Mouse (Mus musculus): ENCODE measurements around the gene Olfr1051. TPM values are rescaled to one million over a fixed set of nuclear protein-coding genes. Genes with fewer than 3 reads are reported as not detected.
"Not testable (repeated sequence)": the region's sequence is repeated elsewhere in the genome, so short reads cannot be mapped to it uniquely, and the experiment has no call there.

The Olfr1051 gene
- not detected in 2 replicates for polyA plus RNA-seq (2015; fragmentation: Nextera tagmentation; extraction: Ambion mirVana)

DNA sequence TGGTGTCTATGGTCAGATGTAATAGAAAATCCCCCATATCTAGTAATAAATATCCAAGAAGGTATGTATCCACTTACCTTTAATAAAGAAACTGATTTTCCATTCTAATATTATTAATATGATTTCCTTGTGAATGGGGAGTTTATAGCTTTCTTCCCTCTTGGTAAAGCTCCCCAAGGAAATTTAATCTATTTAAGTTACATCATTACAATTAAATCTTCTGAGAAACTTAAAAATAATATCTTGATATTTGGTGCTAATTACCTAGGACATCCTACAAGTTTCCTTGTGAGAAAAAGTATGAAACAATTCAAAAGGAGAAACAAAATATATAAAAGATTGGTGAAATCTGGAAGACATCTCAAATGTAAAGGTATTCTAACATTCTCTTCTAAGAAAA lies at the start of gene Olfr1051:
TSS of gene Olfr1051 (minus strand) at position 101 of the 400 bp plus-strand sequence.
- not testable (repeated sequence) for H3K9me3 ChIP-seq (replicated peaks; ENCODE audit: control insufficient read depth, low read length); H3K9ac ChIP-seq (ENCODE audit: low read depth, low read length); H3K4me2 ChIP-seq (ENCODE audit: low read depth, low read length); H3K27ac ChIP-seq (ENCODE audit: low read length); ATAC-seq (ENCODE audit: low read depth); H3K36me3 ChIP-seq (ENCODE audit: control insufficient read depth, insufficient read depth); H3K4me1 ChIP-seq (ENCODE audit: control insufficient read depth, low read depth, low read length); H3K4me3 ChIP-seq (ENCODE audit: low read depth, low read length); H3K27me3 ChIP-seq (ENCODE audit: control insufficient read depth, insufficient read depth, low read depth, low read length)

GRCm38 (mm10) chr2:86315184-86315583 lies 36.3 kb upstream of the Olfr1051 start, which contains the start of gene Olfr1053:
Gene Olfr1053 (minus strand): TSS chr2:86315284.
- no peak for ATAC-seq (ENCODE audit: low read depth)

GRCm38 (mm10) chr2:86292155-86292554 lies 13.3 kb upstream of the Olfr1051 start, which contains the start of gene Olfr1052:
Gene Olfr1052 (plus strand): TSS chr2:86292455.
- Histone ChIP-seq H3K27me3 (ENCODE audit: control insufficient read depth, insufficient read depth, low read depth, low read length) (no peaks in the 10 kb centered on the region), H3K4me1 (ENCODE audit: control insufficient read depth, low read depth, low read length) (no peaks in the 10 kb centered on the region), H3K27ac (ENCODE audit: low read length) (no peak within 1 kb of the TSS), H3K9ac (ENCODE audit: low read depth, low read length) (no peak within 1 kb of the TSS), H3K36me3 (ENCODE audit: control insufficient read depth, insufficient read depth) (no peaks in the 10 kb centered on the region), H3K9me3 (replicated peaks; ENCODE audit: control insufficient read depth, low read length) (no peaks in the 10 kb centered on the region), H3K4me3 (ENCODE audit: low read depth, low read length) (no peak within 1 kb of the TSS), H3K4me2 (ENCODE audit: low read depth, low read length) (no peak within 1 kb of the TSS)
- no peak for ATAC-seq (ENCODE audit: low read depth)

More at GRCm38 (mm10) chr2:86315184-86315583, 36.3 kb upstream of the Olfr1051 start, which contains the start of gene Olfr1053:
- no peak within 1 kb of the TSS for H3K4me2 ChIP-seq (ENCODE audit: low read depth, low read length)
- no peak within 1 kb of the TSS for H3K4me3 ChIP-seq (ENCODE audit: low read depth, low read length)
- H3K9me3 ChIP-seq (replicated peaks; ENCODE audit: control insufficient read depth, low read length), result no peaks in the 10 kb centered on the region
- no peak within 1 kb of the TSS for H3K27ac ChIP-seq (ENCODE audit: low read length)
- no peaks in the 10 kb centered on the region for H3K36me3 ChIP-seq (ENCODE audit: control insufficient read depth, insufficient read depth)
- 42% methylated on average over 3 of the region's 3 CpGs for WGBS (ENCODE audit: insufficient replicate concordance)
- H3K27me3 ChIP-seq (ENCODE audit: control insufficient read depth, insufficient read depth, low read depth, low read length), result no peaks in the 10 kb centered on the region
- H3K9ac ChIP-seq (ENCODE audit: low read depth, low read length), result no peak within 1 kb of the TSS
- H3K4me1 ChIP-seq (ENCODE audit: control insufficient read depth, low read depth, low read length), result no peaks in the 10 kb centered on the region

DNA sequence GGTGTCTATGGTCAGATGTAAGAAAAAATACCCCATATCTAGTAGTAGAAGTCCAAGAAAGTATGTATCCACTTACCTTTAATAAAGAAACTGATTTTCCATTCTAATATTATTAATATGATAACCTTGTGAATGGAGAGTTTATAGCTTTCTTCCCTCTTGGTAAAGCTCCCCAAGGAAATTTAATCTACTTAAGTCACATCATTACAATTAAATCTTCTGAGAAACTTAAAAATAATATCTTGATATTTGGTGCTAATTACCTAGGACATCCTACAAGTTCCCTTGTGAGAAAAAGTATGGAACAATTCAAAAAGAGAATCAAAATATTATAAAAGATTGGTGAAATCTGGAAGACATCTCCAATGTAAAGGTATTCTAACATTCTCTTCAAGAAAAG lies 20.7 kb downstream of the Olfr1051 start, which contains the start of gene Olfr1049:
TSS of gene Olfr1049 (minus strand) at position 101 of the 400 bp plus-strand sequence.
- ATAC-seq (ENCODE audit: low read depth); H3K36me3 ChIP-seq (ENCODE audit: control insufficient read depth, insufficient read depth); H3K4me2 ChIP-seq (ENCODE audit: low read depth, low read length); H3K4me1 ChIP-seq (ENCODE audit: control insufficient read depth, low read depth, low read length); H3K27me3 ChIP-seq (ENCODE audit: control insufficient read depth, insufficient read depth, low read depth, low read length); H3K27ac ChIP-seq (ENCODE audit: low read length); H3K9ac ChIP-seq (ENCODE audit: low read depth, low read length); H3K9me3 ChIP-seq (replicated peaks; ENCODE audit: control insufficient read depth, low read length); H3K4me3 ChIP-seq (ENCODE audit: low read depth, low read length): not testable (repeated sequence)

GRCm38 (mm10) chr2:86240189-86240588 lies 38.7 kb downstream of the Olfr1051 start, which contains the start of gene Olfr1048:
Gene Olfr1048 (minus strand): TSS chr2:86240289.
- H3K4me3 ChIP-seq (ENCODE audit: low read depth, low read length), result no peak within 1 kb of the TSS
- H3K4me2 ChIP-seq (ENCODE audit: low read depth, low read length), result no peak within 1 kb of the TSS
- H3K9ac ChIP-seq (ENCODE audit: low read depth, low read length), result no peak within 1 kb of the TSS
- no peaks in the 10 kb centered on the region for H3K36me3 ChIP-seq (ENCODE audit: control insufficient read depth, insufficient read depth)
- H3K27me3 ChIP-seq (ENCODE audit: control insufficient read depth, insufficient read depth, low read depth, low read length), result no peaks in the 10 kb centered on the region
- ATAC-seq (ENCODE audit: low read depth), result no peak
- no peak within 1 kb of the TSS for H3K27ac ChIP-seq (ENCODE audit: low read length)
- H3K4me1 ChIP-seq (ENCODE audit: control insufficient read depth, low read depth, low read length), result no peaks in the 10 kb centered on the region
- no peaks in the 10 kb centered on the region; the same call in 1 of the 2 replicates for H3K9me3 ChIP-seq (replicated peaks; ENCODE audit: control insufficient read depth, low read length)

- ATAC-seq (ENCODE audit: low read depth), result no peak
- H3K27ac ChIP-seq (ENCODE audit: low read length), result no peak within 1 kb of the TSS
- H3K9ac ChIP-seq (ENCODE audit: low read depth, low read length), result no peak within 1 kb of the TSS
- WGBS (ENCODE audit: insufficient replicate concordance), result 56% methylated on average over 1 of the region's 1 CpGs
- H3K4me1 ChIP-seq (ENCODE audit: control insufficient read depth, low read depth, low read length), result no peaks in the 10 kb centered on the region
- no peak within 1 kb of the TSS for H3K4me2 ChIP-seq (ENCODE audit: low read depth, low read length)
- no peaks in the 10 kb centered on the region; the same call in 1 of the 2 replicates for H3K9me3 ChIP-seq (replicated peaks; ENCODE audit: control insufficient read depth, low read length)
- H3K36me3 ChIP-seq (ENCODE audit: control insufficient read depth, insufficient read depth), result no peaks in the 10 kb centered on the region
- H3K4me3 ChIP-seq (ENCODE audit: low read depth, low read length), result no peak within 1 kb of the TSS
- no peaks in the 10 kb centered on the region for H3K27me3 ChIP-seq (ENCODE audit: control insufficient read depth, insufficient read depth, low read depth, low read length)
Observed at GRCm38 (mm10) chr2:86231301-86231700, 47.6 kb downstream of the Olfr1051 start, which contains the start of gene Olfr1047. Gene Olfr1047 (minus strand): TSS chr2:86231401.

Other genes starting within 250 kb of the Olfr1051 start
- gene Olfr1034, start 233.2 kb downstream of the Olfr1051 start, polyA plus RNA-seq (2015; fragmentation: Nextera tagmentation; extraction: Ambion mirVana), result 0.05 and 0.06 TPM in 2 replicates
- not detected in 2 replicates for gene Olfr1036, start 205.1 kb downstream of the Olfr1051 start, polyA plus RNA-seq (2015; fragmentation: Nextera tagmentation; extraction: Ambion mirVana)
- gene Olfr1037, start 191.7 kb downstream of the Olfr1051 start, polyA plus RNA-seq (2015; fragmentation: Nextera tagmentation; extraction: Ambion mirVana), result not detected in 2 replicates
- gene Olfr1039, start 143.2 kb downstream of the Olfr1051 start, polyA plus RNA-seq (2015; fragmentation: Nextera tagmentation; extraction: Ambion mirVana), result not detected in 2 replicates
- gene Olfr1040, start 132.4 kb downstream of the Olfr1051 start, polyA plus RNA-seq (2015; fragmentation: Nextera tagmentation; extraction: Ambion mirVana), result not detected in 2 replicates
- gene Olfr1042, start 117.2 kb downstream of the Olfr1051 start, polyA plus RNA-seq (2015; fragmentation: Nextera tagmentation; extraction: Ambion mirVana), result not detected in 2 replicates
- gene Olfr1043, start 111.6 kb downstream of the Olfr1051 start, polyA plus RNA-seq (2015; fragmentation: Nextera tagmentation; extraction: Ambion mirVana), result not detected in 2 replicates
- not detected in 2 replicates for gene Olfr1044, start 101.3 kb downstream of the Olfr1051 start, polyA plus RNA-seq (2015; fragmentation: Nextera tagmentation; extraction: Ambion mirVana)
- gene Olfr52, start 93.4 kb downstream of the Olfr1051 start, polyA plus RNA-seq (2015; fragmentation: Nextera tagmentation; extraction: Ambion mirVana), result not detected in 2 replicates
- not detected in 2 replicates for gene Olfr1045, start 76.1 kb downstream of the Olfr1051 start, polyA plus RNA-seq (2015; fragmentation: Nextera tagmentation; extraction: Ambion mirVana)
- not detected in 2 replicates for gene Olfr1046, start 59.8 kb downstream of the Olfr1051 start, polyA plus RNA-seq (2015; fragmentation: Nextera tagmentation; extraction: Ambion mirVana)
- not detected in 2 replicates for gene Olfr1047, start 47.7 kb downstream of the Olfr1051 start, polyA plus RNA-seq (2015; fragmentation: Nextera tagmentation; extraction: Ambion mirVana)
- not detected in 2 replicates for gene Olfr1048, start 38.8 kb downstream of the Olfr1051 start, polyA plus RNA-seq (2015; fragmentation: Nextera tagmentation; extraction: Ambion mirVana)
- gene Olfr1049, start 20.8 kb downstream of the Olfr1051 start, polyA plus RNA-seq (2015; fragmentation: Nextera tagmentation; extraction: Ambion mirVana), result not detected in 2 replicates
- gene Olfr1052, start 13.4 kb upstream of the Olfr1051 start, polyA plus RNA-seq (2015; fragmentation: Nextera tagmentation; extraction: Ambion mirVana), result not detected in 2 replicates
- gene Olfr1053, start 36.2 kb upstream of the Olfr1051 start, polyA plus RNA-seq (2015; fragmentation: Nextera tagmentation; extraction: Ambion mirVana), result not detected in 2 replicates
- not detected in 2 replicates for gene Olfr1054, start 56.3 kb upstream of the Olfr1051 start, polyA plus RNA-seq (2015; fragmentation: Nextera tagmentation; extraction: Ambion mirVana)
- gene Olfr1055, start 71.2 kb upstream of the Olfr1051 start, polyA plus RNA-seq (2015; fragmentation: Nextera tagmentation; extraction: Ambion mirVana), result not detected in 2 replicates
- gene Olfr1056, start 83.4 kb upstream of the Olfr1051 start, polyA plus RNA-seq (2015; fragmentation: Nextera tagmentation; extraction: Ambion mirVana), result not detected in 2 replicates
- gene Olfr1057, start 99.3 kb upstream of the Olfr1051 start, polyA plus RNA-seq (2015; fragmentation: Nextera tagmentation; extraction: Ambion mirVana), result not detected in 2 replicates
- gene Olfr1058, start 109.5 kb upstream of the Olfr1051 start, polyA plus RNA-seq (2015; fragmentation: Nextera tagmentation; extraction: Ambion mirVana), result not detected in 2 replicates
- gene Olfr1061, start 135.0 kb upstream of the Olfr1051 start, polyA plus RNA-seq (2015; fragmentation: Nextera tagmentation; extraction: Ambion mirVana), result not detected in 2 replicates
- gene Olfr1062, start 147.7 kb upstream of the Olfr1051 start, polyA plus RNA-seq (2015; fragmentation: Nextera tagmentation; extraction: Ambion mirVana), result not detected in 2 replicates
- gene Olfr1065, start 171.5 kb upstream of the Olfr1051 start, polyA plus RNA-seq (2015; fragmentation: Nextera tagmentation; extraction: Ambion mirVana), result not detected in 2 replicates
- not detected in 2 replicates for gene Olfr1066, start 177.2 kb upstream of the Olfr1051 start, polyA plus RNA-seq (2015; fragmentation: Nextera tagmentation; extraction: Ambion mirVana)
- not detected in 2 replicates for gene Olfr228, start 208.3 kb upstream of the Olfr1051 start, polyA plus RNA-seq (2015; fragmentation: Nextera tagmentation; extraction: Ambion mirVana)
- not detected in 2 replicates for gene Olfr1076, start 229.4 kb upstream of the Olfr1051 start, polyA plus RNA-seq (2015; fragmentation: Nextera tagmentation; extraction: Ambion mirVana)